Mouse (Mus musculus) C2C12 (cell line): ENCODE results near the gene Tfr2.

Experiments
- CTCF ChIP-seq: IDR thresholded peaks from one replicate; pipeline ENCODE4 v1.5.1; 2011; ENCODE audit not compliant: control insufficient read depth, insufficient read depth, insufficient read length
- MAX ChIP-seq: IDR thresholded peaks from one replicate; pipeline ENCODE4 v1.6.1; 2011; ENCODE audit warnings: mild to moderate bottlenecking, control low read depth
- MYOD1 ChIP-seq: IDR thresholded peaks from one replicate; pipeline ENCODE4 v1.6.1; 2011; ENCODE audit warnings: low read depth; ENCODE audit not compliant: control insufficient read depth, insufficient read length
- MYOG ChIP-seq: IDR thresholded peaks from one replicate; pipeline ENCODE4 v1.6.1; 2011; ENCODE audit not compliant: control insufficient read depth, insufficient read length; ENCODE audit errors: extremely low read depth
- USF1 ChIP-seq: IDR thresholded peaks from one replicate; pipeline ENCODE4 v1.6.1; 2011; ENCODE audit warnings: low read depth, mild to moderate bottlenecking, control low read depth, moderate library complexity

GRCm38 (mm10) chr5:137569665-137570064, at the start of gene Tfr2:
- TF ChIP-seq CTCF: no peak
- TF ChIP-seq MAX: no peak
- no peak for TF ChIP-seq MYOD1
- TF ChIP-seq USF1: no peak
- no peak for TF ChIP-seq MYOG
